Mouse (Mus musculus): ENCODE measurements around the gene Klc3.

DNA sequence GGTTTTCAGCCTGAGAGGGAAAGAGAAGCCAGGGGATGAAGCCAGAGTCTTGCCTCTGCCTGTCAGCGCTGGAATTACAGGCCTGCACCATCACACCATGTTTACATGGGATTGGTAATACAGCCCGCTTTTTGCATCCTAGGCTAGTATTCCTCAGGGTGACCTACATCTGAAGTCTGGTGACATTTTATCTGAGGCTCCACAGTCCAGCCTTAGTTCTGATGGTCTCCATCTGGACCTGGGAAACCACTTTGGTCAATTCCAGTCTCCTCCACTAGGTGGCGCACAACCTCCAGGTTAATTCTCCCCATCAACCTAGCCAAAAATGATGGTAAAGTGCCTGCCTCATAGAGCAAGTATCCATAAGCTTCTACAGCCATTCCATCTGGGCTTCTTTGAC, 39.4 kb upstream of the Klc3 start:
- TF ChIP-seq POLR2A (IDR thresholded peaks at IDR 0.05; ENCODE audit: borderline replicate concordance, insufficient read depth, low read length) (no peak), CTCF (IDR thresholded peaks at IDR 0.05; ENCODE audit: borderline replicate concordance, insufficient read depth, low read depth, low read length) (peak; percentile 86)
